Mouse (Mus musculus) heart, embryonic 10.5 days (tissue): ENCODE data around the gene Clec5a. TPM values are rescaled to one million over a fixed set of nuclear protein-coding genes. Genes with fewer than 3 reads are reported as not detected.
A peak's percentile ranks its signal among the peaks of the same experiment; 100 is the strongest.
"Not testable (repeated sequence)": the region's sequence is repeated elsewhere in the genome, so short reads cannot be mapped to it uniquely, and the experiment has no call there.

Source experiments
- DNase-seq: peaks from one replicate; pipeline ENCODE4 v3.0.0-alpha.2; 2017; ENCODE audit warnings: low spot score
- H3K27ac ChIP-seq: fragments of 300-500 bp; sonication (generic); 2 replicates; pipeline ENCODE4 v1.5.1; 2016; ENCODE audit warnings: mild to moderate bottlenecking
- H3K27me3 ChIP-seq: fragments of 300-500 bp; sonication (generic); 2 replicates; pipeline ENCODE4 v1.6.1; 2016; ENCODE audit warnings: mild to moderate bottlenecking; ENCODE audit not compliant: poor library complexity, insufficient read depth, severe bottlenecking
- H3K36me3 ChIP-seq: fragments of 300-500 bp; sonication (generic); 2 replicates; pipeline ENCODE4 v1.6.1; 2016; ENCODE audit warnings: mild to moderate bottlenecking, moderate library complexity
- H3K4me1 ChIP-seq: fragments of 300-500 bp; sonication (generic); 2 replicates; pipeline ENCODE4 v1.6.1; 2016; ENCODE audit warnings: mild to moderate bottlenecking
- H3K4me3 ChIP-seq: fragments of 300-500 bp; sonication (generic); 2 replicates; pipeline ENCODE4 v1.5.1; 2016; ENCODE audit warnings: mild to moderate bottlenecking, moderate library complexity
- H3K9me3 ChIP-seq: fragments of 300-500 bp; sonication (generic); 2 replicates; pipeline ENCODE4 v1.6.1; 2016; ENCODE audit warnings: mild to moderate bottlenecking, moderate library complexity
- WGBS: fragments of 180-500 bp; shearing (Covaris S2); methylation state at CpG from one replicate; pipeline ENCODE4 v1.1.7; 2016; 5-methylcytosine and 5-hydroxymethylcytosine counted together
- polyA plus RNA-seq: library from polyadenylated mRNA; unstranded; fragments of >200 nt; fragmentation: Nextera tagmentation; extraction: Ambion mirVana; gene quantifications from 2 replicates; pipeline ENCODE4 v1.2.1, GENCODE M21; 2016

Clec5a gene
- 0.10 and 0.53 TPM in 2 replicates for polyA plus RNA-seq

DNA sequence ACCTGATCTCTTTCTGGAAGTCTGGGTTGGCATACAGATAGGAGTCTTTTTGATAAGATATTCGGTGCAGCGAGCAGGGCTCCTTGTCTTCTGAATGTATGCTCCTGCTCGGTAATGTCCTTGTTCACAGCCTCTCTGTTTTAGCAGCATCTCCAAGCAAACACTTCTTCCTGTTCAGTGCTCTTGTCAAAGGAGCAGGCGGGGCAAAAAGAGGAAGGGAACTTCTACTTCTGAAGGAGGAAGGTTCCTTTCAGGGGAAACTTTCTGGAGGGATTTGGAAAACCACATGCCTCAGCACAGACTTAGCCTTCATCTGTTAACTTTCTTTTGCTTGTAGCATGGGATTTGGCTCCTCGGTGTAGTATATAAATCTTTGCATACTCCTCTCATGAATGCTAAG is at the start of gene Clec5a:
Gene Clec5a, minus strand, starts transcription at position 177 of the 400 bp plus-strand sequence.
- no peak within 1 kb of the TSS for H3K4me3 ChIP-seq
- no peaks in the 10 kb centered on the region for H3K27me3 ChIP-seq
- WGBS: 64% methylated on average over 5 of the region's 5 CpGs
- no peaks in the 10 kb centered on the region for H3K36me3 ChIP-seq
- H3K9me3 ChIP-seq: no peaks in the 10 kb centered on the region
- no peaks in the 10 kb centered on the region for H3K4me1 ChIP-seq
- no peak for DNase-seq
- H3K27ac ChIP-seq: no peak within 1 kb of the TSS

DNA sequence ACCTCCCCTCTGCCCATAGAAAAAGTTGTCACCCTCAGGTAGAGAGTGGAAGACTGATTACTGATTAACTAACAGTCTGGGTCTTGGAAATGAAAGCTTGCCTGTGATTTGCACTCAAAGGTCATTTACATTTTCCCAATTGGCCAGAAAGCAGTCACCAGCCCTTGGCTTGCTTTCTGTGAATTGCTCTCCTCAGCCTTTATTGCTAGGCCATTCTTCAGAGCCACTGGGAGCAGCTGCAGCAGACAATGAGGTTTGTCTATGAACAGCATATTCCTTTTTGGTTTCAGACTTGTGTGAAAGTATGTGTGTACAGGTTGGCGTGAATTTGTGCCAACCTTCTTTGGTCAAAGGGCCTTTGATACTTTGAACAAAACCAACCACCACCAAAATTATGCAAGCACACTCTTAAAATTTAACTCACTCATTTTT is 49.0 kb upstream of the Clec5a start:
- WGBS: 79% methylated on average over 1 of the region's 1 CpGs
- H3K9me3 ChIP-seq: no peaks in the 10 kb centered on the region
- H3K27me3 ChIP-seq: no peaks in the 10 kb centered on the region
- H3K27ac ChIP-seq: no peak overlapping the region
- no peak for DNase-seq
- H3K36me3 ChIP-seq: no peaks in the 10 kb centered on the region
- H3K4me3 ChIP-seq: no peak overlapping the region
- no peaks in the 10 kb centered on the region for H3K4me1 ChIP-seq

DNA sequence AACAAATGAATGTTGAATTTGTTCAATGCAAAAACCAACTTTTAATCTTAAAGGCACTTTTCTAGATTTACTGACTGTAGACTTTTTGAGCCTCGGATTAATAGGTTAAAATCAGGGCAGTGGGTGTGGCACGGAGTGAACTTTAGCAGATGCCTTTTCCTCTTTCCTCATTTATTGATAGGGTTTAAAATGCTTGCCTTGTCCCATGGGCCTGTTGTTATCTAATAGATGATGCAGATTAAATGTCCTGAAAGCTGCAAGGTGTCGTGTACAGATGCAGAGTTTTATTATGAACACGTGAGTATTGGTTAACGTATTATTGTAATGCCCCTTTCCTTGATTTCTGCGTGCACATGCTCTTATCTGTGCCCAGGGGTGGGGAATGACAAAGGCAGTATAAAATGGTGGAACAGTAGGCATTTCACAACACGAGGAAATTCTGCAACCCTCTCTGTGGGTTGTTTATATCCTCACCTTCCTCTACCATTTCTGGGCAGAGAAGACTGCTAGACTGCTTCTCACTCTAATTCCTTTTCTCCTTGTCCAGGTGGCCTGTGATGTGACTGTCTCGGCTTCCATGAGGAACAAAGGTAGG is 42.9 kb upstream of the Clec5a start, which contains the start of gene Mgam:
Gene Mgam, plus strand, starts transcription at position 426 of the 595 bp plus-strand sequence.
- DNase-seq: no peak
- Histone ChIP-seq H3K36me3 (no peaks in the 10 kb centered on the region), H3K4me1 (no peaks in the 10 kb centered on the region), H3K27me3 (no peaks in the 10 kb centered on the region), H3K9me3 (no peaks in the 10 kb centered on the region), H3K4me3 (no peak within 1 kb of the TSS), H3K27ac (no peak within 1 kb of the TSS)
- 81% methylated on average over 8 of the region's 8 CpGs for WGBS

DNA sequence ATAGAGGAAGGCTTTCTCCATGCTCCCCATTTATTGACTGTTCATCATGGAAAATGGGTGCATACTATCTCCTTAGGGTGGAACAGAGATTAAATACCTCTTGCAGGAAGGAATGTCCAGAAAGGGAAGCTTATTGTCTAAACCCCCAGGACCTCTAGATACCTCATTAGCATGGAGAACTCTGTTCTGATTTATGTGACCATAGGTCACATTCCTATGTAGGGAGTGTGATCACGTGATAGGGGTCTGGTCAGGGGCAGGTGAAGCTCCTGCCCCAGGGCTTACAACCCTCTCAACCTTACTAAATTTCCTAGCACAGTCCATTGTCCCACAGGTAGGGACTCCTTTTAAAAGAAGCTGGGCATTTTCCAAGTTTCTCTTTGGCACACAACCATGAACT is 40.5 kb upstream of the Clec5a start:
- H3K9me3 ChIP-seq: no peaks in the 10 kb centered on the region
- WGBS: 38% methylated on average over 1 of the region's 1 CpGs
- no peak for DNase-seq
- H3K27ac ChIP-seq: no peak overlapping the region
- no peaks in the 10 kb centered on the region for H3K36me3 ChIP-seq
- H3K27me3 ChIP-seq: no peaks in the 10 kb centered on the region
- no peak overlapping the region for H3K4me3 ChIP-seq
- H3K4me1 ChIP-seq: no peaks in the 10 kb centered on the region

DNA sequence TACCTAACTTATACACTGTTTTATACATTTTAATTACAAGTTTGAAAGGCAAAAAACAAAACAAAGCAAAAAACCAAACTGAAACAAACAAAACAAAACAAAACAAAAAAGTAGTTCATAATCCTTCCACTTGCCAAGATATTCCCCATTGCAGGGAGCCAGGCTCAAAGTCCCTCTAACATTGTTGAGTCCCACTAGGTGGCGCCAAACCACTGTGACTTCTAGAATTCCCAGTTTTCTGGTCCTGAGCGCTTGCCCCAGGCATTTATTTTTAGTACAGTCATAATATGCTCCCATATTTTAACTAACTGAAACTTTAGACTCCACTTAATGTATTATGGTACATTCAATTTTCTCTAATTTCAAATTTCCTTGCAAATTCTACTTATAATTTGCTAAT is 32.3 kb upstream of the Clec5a start:
- H3K9me3 ChIP-seq: no peaks in the 10 kb centered on the region
- H3K27ac ChIP-seq: no peak overlapping the region
- H3K4me1 ChIP-seq: no peaks in the 10 kb centered on the region
- 15% methylated on average over 2 of the region's 2 CpGs for WGBS
- H3K27me3 ChIP-seq: no peaks in the 10 kb centered on the region
- no peak overlapping the region for H3K4me3 ChIP-seq
- H3K36me3 ChIP-seq: no peaks in the 10 kb centered on the region
- DNase-seq: peak; percentile 77

DNA sequence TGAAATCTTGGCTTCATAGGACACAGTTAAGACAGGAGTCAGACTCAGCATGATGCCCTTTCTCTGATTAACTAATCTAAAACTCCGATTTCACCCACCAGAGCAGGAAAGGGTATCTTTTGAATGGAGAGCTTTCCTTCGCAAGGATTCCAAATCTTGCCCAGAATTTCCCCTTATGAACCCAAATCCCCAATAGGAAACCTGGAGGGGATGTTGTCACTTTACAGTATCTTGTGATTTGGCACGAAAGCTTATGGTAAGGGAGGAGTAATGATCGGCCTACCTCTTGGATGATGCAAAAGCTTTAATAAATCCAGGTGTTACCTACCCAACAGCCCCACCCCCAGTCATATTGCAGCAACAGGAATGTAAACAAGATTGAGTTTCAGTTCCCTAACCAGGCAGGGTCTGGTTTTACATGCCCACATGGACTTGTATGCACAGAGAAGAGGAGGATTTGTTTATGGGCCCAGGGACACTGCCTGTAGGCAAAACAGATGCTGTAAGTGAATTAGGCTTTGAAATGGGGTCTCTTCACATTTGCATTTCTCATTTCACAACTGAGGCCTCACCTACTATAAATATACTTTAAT is 27.7 kb upstream of the Clec5a start, which contains the start of gene Tas2r138:
Gene Tas2r138, minus strand, starts transcription at position 51 of the 593 bp plus-strand sequence.
- Histone ChIP-seq H3K27ac (no peak within 1 kb of the TSS), H3K36me3 (no peaks in the 10 kb centered on the region), H3K4me1 (no peaks in the 10 kb centered on the region), H3K27me3 (no peaks in the 10 kb centered on the region), H3K9me3 (no peaks in the 10 kb centered on the region), H3K4me3 (no peak within 1 kb of the TSS)
- WGBS: 79% methylated on average over 4 of the region's 4 CpGs
- no peak for DNase-seq

DNA sequence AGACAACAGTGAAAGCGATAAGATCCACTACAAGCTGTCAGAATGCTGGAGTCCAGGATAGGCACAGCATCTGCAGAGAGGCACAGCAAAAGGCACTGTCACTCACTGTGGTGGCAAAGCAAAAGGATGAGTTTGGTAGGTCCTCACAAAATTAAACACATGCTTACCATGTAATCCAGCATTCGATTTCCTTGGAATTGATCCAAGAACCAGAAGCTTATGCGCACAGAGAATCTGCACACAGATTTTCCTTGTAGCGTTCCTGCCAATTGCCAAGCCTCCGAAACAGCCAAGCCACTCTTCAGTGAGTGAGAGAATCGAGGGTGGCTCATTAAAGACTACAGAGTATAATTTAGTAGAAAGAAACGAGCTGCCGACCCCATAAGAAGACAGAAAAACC is 24.6 kb upstream of the Clec5a start:
- DNase-seq: no peak
- Histone ChIP-seq H3K27ac (no peak overlapping the region), H3K4me3 (no peak overlapping the region), H3K27me3 (no peaks in the 10 kb centered on the region), H3K4me1 (no peaks in the 10 kb centered on the region), H3K36me3 (no peaks in the 10 kb centered on the region), H3K9me3 (no peaks in the 10 kb centered on the region)
- 85% methylated on average over 8 of the region's 8 CpGs for WGBS

DNA sequence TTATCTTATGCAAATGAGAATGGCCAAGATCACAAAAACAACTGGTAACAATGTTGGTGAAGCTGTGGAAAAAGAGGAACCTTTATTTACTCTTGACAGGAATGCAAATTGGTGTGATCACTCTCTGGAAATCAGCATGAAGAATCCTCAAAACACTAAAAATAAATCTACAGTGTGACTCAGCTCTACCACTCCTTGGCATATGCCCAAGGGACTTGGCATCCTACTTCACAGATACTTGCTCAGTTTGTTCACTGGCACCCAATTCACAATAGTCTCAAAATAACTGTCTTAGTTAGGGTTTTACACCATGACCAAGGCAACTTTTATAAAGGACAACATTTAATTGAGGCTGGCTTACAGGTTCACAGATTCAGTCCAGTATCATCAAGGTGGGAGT is 21.8 kb upstream of the Clec5a start:
- Histone ChIP-seq H3K4me1 (no peaks in the 10 kb centered on the region), H3K27ac (no peak overlapping the region), H3K9me3 (no peaks in the 10 kb centered on the region), H3K4me3 (no peak overlapping the region), H3K36me3 (no peaks in the 10 kb centered on the region), H3K27me3 (no peaks in the 10 kb centered on the region)
- no peak for DNase-seq

DNA sequence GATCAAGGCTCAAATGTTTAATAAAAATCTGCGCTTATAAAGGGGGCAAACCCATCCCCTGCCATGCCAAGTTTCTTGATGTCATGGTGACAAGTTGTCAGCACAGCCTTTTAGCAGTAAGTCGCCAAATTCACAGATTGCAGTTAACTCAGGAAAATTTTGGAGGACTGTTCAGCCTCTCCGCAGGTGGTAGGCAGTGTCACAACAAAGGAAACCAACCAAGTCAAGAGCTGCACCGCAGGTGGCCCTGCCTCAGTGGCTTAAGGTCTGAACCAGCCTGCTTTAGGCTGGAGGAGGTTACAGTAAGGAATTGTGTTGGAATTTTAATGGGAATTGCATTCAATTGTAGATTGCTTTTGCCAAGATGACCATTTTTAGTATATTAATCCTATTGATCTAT is 12.9 kb upstream of the Clec5a start:
- DNase-seq, H3K27ac ChIP-seq, H3K4me1 ChIP-seq, H3K9me3 ChIP-seq, H3K4me3 ChIP-seq, H3K36me3 ChIP-seq, H3K27me3 ChIP-seq: not testable (repeated sequence)
- WGBS: 29% methylated on average over 4 of the region's 4 CpGs

DNA sequence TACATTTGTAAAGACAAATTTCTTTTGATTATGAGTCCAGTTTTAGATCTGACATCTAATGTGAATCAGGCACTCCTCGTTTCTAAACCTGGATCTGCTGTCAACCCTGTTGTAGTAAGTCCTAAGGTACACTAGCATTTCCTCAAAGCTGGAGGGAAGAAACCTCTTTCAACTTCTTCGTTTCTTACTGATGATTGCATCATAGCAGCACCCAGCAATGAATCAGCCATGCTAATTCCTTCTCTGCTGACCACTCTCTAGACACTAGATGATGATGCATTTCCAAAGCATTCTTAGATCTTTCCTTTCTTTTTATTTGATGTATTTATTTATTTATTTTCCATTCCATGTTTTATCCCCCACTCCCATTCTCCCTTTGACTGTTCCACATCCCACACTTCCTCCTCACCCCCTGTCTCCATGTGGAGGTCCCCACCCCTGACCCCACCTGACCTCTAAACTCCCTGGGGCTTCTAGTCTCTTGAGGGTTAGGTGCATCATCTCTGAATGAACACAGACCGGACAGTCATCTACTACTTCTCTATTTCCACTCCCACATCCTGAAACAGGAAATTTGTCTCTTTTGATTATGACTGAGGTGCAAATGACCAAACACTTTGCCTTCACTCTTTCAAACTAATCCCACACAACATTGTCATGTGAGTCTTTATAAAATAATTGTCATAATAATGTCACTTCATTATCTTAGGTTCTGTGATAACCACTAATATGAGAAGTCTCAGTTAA is 9.4 kb upstream of the Clec5a start:
- no peaks in the 10 kb centered on the region for H3K9me3 ChIP-seq
- H3K4me1 ChIP-seq: no peaks in the 10 kb centered on the region
- no peaks in the 10 kb centered on the region for H3K36me3 ChIP-seq
- H3K4me3 ChIP-seq: no peak overlapping the region
- H3K27ac ChIP-seq: no peak overlapping the region
- no peak for DNase-seq
- 76% methylated on average over 3 of the region's 3 CpGs for WGBS
- H3K27me3 ChIP-seq: no peaks in the 10 kb centered on the region

DNA sequence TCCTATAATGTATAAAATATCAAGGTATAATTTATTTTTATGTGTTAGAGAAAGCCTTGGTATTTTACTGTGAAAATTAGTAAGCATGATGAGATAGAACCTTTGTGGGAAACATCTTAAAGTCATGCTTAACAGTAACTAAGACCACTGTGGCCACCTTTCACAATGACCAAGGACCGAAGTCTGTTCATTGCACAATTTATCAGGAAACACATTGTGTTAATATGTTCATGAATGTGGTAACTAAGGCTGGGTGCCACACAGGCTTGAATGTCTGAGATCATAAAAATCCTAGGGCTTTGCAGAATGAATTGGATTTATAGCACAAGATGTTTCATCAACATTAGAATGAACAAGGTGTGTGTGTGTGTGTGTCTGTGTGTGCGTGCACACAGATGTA is 2.7 kb upstream of the Clec5a start:
- DNase-seq: no peak
- Histone ChIP-seq H3K27me3 (no peaks in the 10 kb centered on the region), H3K27ac (no peak overlapping the region), H3K9me3 (no peaks in the 10 kb centered on the region), H3K4me1 (no peaks in the 10 kb centered on the region), H3K4me3 (no peak overlapping the region), H3K36me3 (no peaks in the 10 kb centered on the region)
- 86% methylated on average over 2 of the region's 2 CpGs for WGBS

DNA sequence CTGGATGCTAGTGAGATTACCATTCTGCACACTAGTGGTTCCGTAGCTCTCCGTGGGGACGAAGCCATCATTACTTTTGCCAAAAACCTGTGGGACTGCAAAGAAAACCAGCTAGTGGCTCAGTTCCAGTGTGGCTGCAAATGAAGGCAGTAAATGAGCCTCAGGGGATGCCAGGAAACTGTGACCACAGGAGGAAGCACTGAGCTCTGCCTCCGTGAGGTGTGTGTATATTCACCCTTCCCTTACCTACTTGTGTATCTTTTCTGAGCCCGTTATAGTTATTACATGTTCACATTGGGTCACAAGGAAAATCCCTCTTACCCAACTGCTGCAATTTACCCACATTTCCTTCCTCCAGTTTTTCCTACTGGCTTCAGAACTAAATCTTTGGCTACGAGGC is 1.3 kb downstream of the Clec5a start:
- 77% methylated on average over 6 of the region's 6 CpGs for WGBS
- H3K36me3 ChIP-seq: no peaks in the 10 kb centered on the region

DNA sequence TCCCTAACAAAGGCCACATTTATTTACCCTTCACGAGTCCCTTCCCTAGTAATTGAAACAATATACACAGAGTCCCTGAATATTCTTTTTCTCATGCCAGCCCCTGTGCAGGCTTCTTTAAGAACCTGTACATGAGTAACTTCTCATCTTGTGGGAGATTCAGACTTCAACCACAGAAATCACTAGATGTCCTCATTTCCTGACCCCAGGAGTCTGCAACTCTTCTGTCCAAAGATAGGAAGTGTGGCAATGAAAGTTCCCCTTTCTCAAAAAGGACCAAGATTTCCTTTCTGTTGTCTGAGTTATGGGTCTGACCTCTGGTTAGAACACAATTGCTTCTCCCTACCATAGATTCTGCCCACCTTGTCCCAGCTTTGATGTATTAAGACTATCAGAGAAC is 9.3 kb downstream of the Clec5a start:
- no peak for DNase-seq
- Histone ChIP-seq H3K4me1 (no peaks in the 10 kb centered on the region), H3K36me3 (no peaks in the 10 kb centered on the region), H3K4me3 (no peak overlapping the region), H3K27me3 (no peaks in the 10 kb centered on the region), H3K9me3 (no peaks in the 10 kb centered on the region), H3K27ac (no peak overlapping the region)
- WGBS: 79% methylated on average over 1 of the region's 1 CpGs

More for the DNA sequence above, 1.3 kb downstream of the Clec5a start:
- no peaks in the 10 kb centered on the region for H3K27me3 ChIP-seq
- H3K9me3 ChIP-seq: no peaks in the 10 kb centered on the region
- H3K4me3 ChIP-seq: no peak overlapping the region
- H3K4me1 ChIP-seq: no peaks in the 10 kb centered on the region
- DNase-seq: no peak
- H3K27ac ChIP-seq: no peak overlapping the region
